Mouse (Mus musculus) kidney, postnatal 4 days (tissue): ENCODE data around the gene Arhgap32.

Experiments
- DNase-seq, 2 experiments: peaks; one replicate each; pipeline ENCODE4 v3.0.0; 2021; ENCODE audit warnings: mixed read lengths in 2 of 2

Arhgap32 gene

GRCm38 (mm10) chr9:32207133-32207532 is 91.2 kb downstream of the Arhgap32 start:
- no peak for DNase-seq

DNA sequence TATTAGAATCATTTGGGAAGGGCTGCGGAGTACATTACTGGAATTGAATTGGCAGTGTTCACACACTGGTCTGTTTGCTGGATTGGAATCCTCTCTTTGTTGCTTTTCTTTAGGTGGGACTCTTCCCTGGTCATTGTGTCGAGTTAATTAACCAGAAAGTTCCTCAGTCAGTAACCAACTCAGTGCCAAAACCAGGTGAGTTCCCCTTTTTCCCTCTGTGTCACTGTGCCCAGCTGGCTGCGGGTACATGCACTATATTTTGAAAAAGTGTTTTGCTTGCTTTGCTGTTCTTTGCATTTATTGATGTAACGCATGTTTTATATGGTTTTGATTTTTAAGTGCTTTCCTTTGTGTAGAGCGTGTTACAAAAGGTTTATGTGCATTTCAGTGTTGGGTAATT is 92.1 kb downstream of the Arhgap32 start:
- no peak for DNase-seq

DNA sequence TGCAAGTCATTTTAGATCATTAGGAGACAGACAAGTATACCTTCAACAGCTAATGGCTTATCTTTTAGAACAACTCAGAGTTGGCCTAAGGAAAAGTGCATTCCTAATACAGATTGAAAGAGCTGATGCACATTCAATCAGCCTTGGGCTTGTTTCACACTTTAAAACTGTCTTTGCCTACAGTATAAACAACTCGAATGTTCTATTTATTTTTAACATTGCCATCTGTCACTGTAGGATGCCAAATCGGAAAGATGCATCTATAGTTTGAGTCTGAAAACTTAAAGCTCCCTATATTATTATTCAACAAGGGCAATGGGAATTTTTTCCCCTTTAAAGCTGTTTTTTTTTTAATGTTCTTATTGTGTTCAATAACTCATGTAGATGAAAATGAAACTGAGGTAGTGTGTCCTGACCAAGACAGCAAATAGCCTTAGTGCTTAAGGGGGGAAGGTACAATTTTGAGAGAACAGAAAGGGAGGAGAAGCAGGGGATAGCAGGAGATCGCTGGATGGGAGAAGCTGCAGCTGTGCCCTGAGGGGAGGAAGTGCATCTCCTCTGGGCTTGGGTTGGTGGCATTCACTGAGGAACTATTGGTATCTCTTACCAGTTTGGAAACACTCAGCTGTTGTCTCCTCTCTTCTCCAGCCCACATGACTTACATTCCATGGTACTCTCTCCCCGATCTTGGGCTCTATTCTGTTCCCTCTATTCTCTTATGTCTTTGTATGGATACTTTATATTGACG is 101.1 kb downstream of the Arhgap32 start:
- DNase-seq = no peak

DNA sequence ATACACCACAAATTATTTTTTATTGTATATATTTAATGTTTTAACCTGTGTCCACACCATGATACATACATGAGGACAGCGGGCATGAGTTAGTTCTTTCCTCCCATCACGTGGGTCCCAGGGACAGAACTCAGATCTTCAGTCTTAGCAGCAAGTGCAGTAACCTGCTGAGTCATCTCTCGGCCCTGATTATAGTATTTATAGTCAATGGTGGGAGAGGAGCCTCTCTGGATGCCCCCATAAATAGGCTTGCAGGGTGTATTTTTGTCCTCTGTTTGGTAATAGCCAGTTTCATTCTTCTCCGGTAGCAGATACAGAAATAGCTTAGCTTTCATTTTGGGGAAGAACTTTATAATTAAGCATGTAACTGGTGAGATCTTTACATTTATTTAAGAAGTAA is 103.5 kb downstream of the Arhgap32 start:
- no peak for DNase-seq

- DNase-seq = no peak
Observed at GRCm38 (mm10) chr9:32222184-32222583, 106.2 kb downstream of the Arhgap32 start.

- peak; percentile 63 to 80 for DNase-seq
Observed at GRCm38 (mm10) chr9:32223739-32224529, 108.0 kb downstream of the Arhgap32 start.

- no peak for DNase-seq
Observed at GRCm38 (mm10) chr9:32224937-32225336, 109.0 kb downstream of the Arhgap32 start.

DNA sequence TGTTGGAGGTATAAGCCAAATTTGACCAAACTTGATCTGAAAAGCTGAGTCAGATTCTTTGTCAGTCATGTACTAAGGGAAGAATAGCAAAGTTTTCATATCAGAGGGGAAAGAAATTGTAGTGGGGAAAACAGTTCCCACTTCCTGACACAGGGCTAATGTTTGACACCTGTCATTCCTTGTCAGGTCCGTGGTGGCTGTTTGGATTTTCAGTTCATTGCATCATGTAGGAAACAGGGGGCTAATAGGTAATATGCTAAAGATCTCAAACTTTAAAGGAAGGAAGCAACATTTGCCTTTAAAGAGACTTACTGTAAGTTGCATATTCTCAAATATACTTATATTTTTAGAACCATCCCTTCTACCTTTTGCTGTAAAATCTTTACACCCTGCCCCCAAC is 109.6 kb downstream of the Arhgap32 start:
- DNase-seq = no peak

DNA sequence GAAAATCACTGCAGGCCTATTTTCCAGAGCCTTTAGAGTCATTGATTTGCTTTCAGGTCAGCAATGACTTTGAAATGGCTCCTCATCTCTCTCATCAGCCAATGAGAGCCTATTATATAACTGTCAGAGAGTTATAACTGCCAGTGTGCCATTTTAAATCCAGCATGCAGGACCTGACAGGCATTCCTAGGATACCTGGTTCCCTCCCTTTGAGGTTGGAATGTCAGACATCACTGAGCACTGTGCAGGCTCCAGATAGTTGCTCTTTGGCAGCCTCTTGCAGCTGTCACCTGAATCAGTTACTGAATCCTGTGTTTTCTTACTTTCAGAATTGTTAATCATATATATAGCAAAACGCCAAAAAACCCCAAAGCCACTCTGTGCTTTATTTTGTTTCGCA is 111.1 kb downstream of the Arhgap32 start:
- peak in 1 of 2 experiments; percentile 28 for DNase-seq

DNA sequence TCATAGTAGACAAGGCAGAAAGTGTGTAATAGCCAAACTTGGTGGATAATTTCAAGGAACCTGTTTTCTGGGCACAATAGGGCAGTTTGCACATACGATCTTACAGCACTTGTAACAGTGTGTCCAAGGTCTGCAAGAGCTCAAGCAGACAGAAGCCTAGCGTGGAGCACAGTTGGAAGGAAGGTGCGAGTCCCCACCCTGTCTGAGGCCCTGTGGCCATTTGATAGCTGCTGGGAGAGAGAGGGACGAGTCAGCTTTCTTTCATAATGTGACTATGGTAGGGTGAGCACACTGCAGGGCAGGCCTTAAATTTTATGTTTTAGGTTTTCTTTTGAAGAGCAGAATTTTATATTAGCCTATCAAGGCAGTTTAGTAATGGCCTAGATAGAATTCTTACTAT is 117.7 kb downstream of the Arhgap32 start:
- no peak for DNase-seq

DNA sequence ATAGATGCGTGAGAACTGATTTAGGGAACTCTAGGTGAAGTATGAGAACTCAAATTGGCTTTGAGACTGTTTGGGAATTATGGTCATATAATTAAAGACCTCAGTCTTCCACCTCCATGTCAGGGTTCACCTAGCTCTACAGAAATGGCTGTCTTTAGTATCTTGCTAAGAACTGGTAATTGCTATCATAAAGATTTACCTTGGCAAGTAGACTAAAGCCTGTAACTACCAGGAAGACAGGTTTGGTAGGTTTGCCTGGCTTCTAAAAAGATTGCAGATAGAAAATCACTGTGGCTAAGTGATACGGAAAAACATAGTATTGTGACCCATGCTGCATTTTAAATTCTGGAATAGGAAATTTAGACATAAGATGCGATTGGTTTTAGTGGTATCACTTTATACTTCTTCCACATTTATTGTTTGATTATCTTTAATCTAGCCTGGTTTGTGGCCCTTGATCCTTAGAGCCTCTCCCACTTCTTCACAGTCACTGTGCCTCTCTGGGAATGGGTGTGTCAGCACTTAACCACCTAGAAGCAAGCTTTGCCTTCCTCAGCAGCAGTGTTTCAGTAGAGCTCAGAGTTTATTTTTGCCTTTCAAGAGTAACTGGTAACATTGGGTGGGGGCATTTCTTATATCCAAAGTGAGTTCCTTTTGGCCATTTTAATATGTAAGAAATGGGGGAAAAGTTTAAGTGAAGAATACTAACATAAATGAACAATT is 119.0 kb downstream of the Arhgap32 start:
- no peak for DNase-seq

GRCm38 (mm10) chr9:32238899-32239298 is 123.0 kb downstream of the Arhgap32 start:
- no peak for DNase-seq

- DNase-seq = no peak
Observed at GRCm38 (mm10) chr9:32239427-32239826, 123.5 kb downstream of the Arhgap32 start.

GRCm38 (mm10) chr9:32240449-32240848 is 124.5 kb downstream of the Arhgap32 start:
- DNase-seq = no peak

DNA sequence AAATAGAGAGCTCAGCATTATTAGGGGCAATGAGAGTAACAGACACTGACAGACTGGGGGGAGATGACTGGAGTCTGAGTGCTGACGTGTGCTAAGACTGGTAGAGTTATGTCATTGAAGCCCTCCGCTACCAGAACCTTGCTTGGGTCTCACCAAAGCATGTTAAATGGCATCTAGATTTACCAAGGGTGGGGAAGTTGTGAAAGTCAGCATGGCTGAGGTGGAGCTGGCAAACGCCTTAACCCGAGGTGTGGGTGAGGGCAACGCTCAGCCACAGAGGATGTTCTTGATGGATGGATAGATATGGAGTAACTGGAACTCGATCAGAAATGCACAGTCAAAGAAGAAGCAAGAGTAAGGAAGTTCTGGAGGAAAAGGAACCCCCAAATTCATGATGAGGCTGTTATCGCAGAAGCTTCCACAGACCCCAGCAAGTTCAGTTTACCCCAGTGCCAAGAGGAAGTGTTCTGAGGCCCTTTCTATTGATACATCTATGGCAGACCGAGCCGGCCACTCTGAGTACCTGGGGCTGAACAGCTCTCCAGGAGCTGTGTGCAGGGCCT is 125.8 kb downstream of the Arhgap32 start:
- DNase-seq = no peak

GRCm38 (mm10) chr9:32242921-32243617 is 127.1 kb downstream of the Arhgap32 start:
- DNase-seq = peak in 1 of 2 experiments; percentile 49

GRCm38 (mm10) chr9:32245237-32245636 is 129.3 kb downstream of the Arhgap32 start:
- DNase-seq = no peak

- no peak for DNase-seq
Observed at GRCm38 (mm10) chr9:32246123-32246716, 130.3 kb downstream of the Arhgap32 start.

GRCm38 (mm10) chr9:32250486-32250885 is 134.6 kb downstream of the Arhgap32 start:
- no peak for DNase-seq

- no peak for DNase-seq
Observed at GRCm38 (mm10) chr9:32253721-32254120, 137.8 kb downstream of the Arhgap32 start.

DNA sequence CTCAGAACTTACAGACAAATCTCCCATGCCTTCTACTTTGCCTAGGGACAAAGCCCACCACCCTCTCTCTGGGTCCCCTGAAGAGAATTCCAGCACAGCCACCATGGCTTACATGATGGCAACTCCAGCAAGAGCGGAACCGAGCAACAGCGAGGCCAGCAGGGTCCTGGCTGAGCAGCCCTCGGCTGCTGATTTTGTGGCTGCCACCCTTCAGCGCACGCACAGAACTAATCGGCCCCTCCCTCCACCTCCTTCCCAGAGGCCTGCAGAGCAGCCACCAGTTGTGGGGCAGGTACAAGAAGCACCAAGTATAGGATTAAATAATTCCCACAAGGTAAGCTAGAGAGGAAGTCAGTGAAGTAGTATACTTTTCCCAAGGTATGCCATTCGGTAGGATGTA is 141.4 kb downstream of the Arhgap32 start:
- peak in 1 of 2 experiments; percentile 35 for DNase-seq

GRCm38 (mm10) chr9:32257882-32258281 is 141.9 kb downstream of the Arhgap32 start:
- no peak for DNase-seq
